Mouse (Mus musculus) heart, postnatal 0 days (tissue): ENCODE measurements at regions not wholly inside any gene's neighbourhood (a gene's known extent, or its start where the extent isn't known, plus 50 kb on each side); places are given as distances from the start of the nearest gene placed in this dataset.

Experiments used
- CTCF ChIP-seq: IDR thresholded peaks from 2 replicates; pipeline ENCODE4 v1.5.1; 2016; ENCODE audit warnings: antibody characterized with exemption, control low read depth, low read depth
- EP300 ChIP-seq: IDR thresholded peaks from 2 replicates; pipeline ENCODE4 v1.6.1; 2016; ENCODE audit warnings: antibody characterized with exemption, low read depth

DNA sequence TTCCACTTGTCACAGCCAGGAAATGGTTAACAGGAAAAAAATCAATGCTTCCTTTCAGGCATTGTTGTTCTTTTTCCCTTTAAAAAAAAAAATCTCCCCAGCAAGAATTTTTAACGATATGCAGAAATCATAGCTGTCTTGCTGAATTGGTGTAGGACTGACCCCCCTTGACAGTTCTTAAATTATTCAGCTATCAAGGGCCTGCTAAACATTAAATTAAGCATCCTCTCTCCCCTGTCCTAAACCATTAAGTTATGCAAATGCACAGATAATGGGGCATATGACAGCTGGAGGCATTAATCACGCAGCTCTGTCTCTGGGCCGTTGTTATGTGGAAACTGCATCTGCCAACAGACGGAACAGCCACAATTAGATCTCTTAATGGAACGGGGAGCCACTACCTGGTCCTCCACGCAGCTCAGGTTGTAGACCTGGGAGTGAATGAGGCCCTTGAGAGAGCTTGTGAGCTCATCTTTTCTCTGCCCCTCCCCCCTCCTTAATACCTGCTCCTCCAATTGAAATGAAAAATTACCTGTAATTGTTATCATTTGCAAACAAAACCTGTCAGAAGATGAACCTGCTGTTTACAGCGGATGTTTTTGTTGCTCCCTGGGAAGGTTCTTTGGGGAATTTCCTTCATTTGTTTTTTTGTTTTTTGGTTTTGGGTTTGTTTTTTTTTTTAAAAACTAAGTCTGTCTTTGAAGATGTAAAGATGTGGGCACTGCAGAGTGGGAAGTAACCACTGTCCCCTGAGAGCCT is 110.0 kb downstream of the Psat1 start:
- TF ChIP-seq CTCF (no peak), EP300 (no peak)
